Mouse (Mus musculus): ENCODE results near the gene Rnf39. TPM values are rescaled to one million over a fixed set of nuclear protein-coding genes. Genes with fewer than 3 reads are reported as not detected.

The Rnf39 gene
- total and polyA plus RNA-seq, 3 experiments = 0.18 TPM; not detected in 2

DNA sequence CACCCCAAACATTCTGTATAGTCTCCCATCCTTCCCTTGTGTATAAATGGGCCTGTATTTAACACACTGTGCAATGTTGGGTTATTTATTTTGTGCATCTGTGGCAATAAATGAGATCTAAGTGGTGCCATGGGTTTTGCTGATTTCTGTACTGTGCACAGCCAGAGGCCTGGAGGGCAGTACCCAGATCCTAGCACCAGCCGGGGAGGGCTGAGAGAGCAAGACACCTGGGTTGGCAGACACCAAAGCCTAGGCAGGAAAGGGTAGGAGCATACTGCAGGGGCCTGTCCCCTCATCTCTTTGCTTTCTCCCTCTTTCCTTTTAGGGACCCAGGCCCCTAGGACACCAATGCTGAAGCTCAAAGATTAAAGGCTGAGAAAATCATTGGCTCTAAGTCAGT lies 5.6 kb downstream of the Rnf39 start:
- Histone ChIP-seq H3K27ac (ENCODE audit: control insufficient read depth, low read depth, low read length) (no peak overlapping the region), H3K36me3 (ENCODE audit: control insufficient read depth in 1 of 2, insufficient read depth in 2 of 2, low read length in 2 of 2) (peaks cover 0 to 9% of the 10 kb centered on the region in 2 experiments; a peak in 2 of 4 replicates), H3K4me1 (ENCODE audit: control insufficient read depth in 1 of 2, insufficient read depth in 2 of 2, low read length in 2 of 2) (no peaks in the 10 kb centered on the region), H3K4me3 (ENCODE audit: control insufficient read depth in 1 of 2, insufficient read depth in 1 of 2, low read depth in 2 of 2, low read length in 2 of 2) (no peak overlapping the region), H3K9ac (ENCODE audit: control insufficient read depth, low read depth, low read length, poor library complexity, severe bottlenecking) (no peak overlapping the region), H3K79me2 (ENCODE audit: control insufficient read depth, insufficient read depth, low read length, poor library complexity) (peaks cover 15% of the 10 kb centered on the region), H3K9me3 (replicated peaks; ENCODE audit: insufficient read depth, low read length) (no peaks in the 10 kb centered on the region), H3K27me3 (ENCODE audit: control insufficient read depth in 1 of 2, insufficient read depth in 2 of 2, low read length in 2 of 2) (no peaks in the 10 kb centered on the region)
- DNase-seq (ENCODE audit: low read depth, low spot score) = no peak
- no peak for TF ChIP-seq MYC (IDR thresholded peaks at IDR 0.05; ENCODE audit: low read depth, low read length)
- TF ChIP-seq POLR2A (IDR thresholded peaks at IDR 0.05; ENCODE audit: control insufficient read depth in 1 of 2, insufficient read depth in 1 of 2, low read depth in 1 of 2, low read length in 2 of 2, poor library complexity in 1 of 2) = no peak
- TF ChIP-seq TAL1 (IDR thresholded peaks at IDR 0.05; ENCODE audit: low read length) = no peak
- no peak for TF ChIP-seq ZMIZ1 (IDR thresholded peaks at IDR 0.05; ENCODE audit: low read depth, low read length)
- TF ChIP-seq MXI1 (IDR thresholded peaks at IDR 0.05; ENCODE audit: low read depth, low read length) = no peak
- TF ChIP-seq MAZ (IDR thresholded peaks at IDR 0.05; ENCODE audit: low read depth, low read length) = no peak
- TF ChIP-seq RCOR1 (IDR thresholded peaks at IDR 0.05; ENCODE audit: low read depth, low read length) = no peak
- TF ChIP-seq KAT2A (conservative IDR thresholded peaks at IDR 0.05; ENCODE audit: low read depth, low read length) = no peak

DNA sequence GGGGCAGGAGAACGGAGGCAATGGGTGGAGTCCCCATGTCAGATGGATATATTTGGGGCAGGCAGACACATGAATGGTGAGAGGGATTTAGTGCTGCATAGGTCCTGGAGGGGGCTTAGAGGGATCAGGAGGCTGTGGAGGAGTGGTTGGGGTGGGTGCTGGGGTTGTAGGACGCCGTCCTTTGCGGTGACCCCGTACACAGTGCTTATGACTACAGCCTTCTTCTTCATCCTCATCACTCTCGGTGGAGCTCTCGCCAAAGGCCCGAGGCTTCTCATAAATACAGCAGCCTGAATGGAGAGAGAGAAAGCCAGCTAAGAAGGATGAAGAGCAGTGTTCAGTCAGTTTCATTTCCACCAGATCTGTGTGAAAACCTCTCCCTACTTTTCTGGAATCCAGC lies 6.5 kb downstream of the Rnf39 start:
- no peak overlapping the region for H3K27ac ChIP-seq (ENCODE audit: control insufficient read depth, low read depth, low read length)
- no peaks in the 10 kb centered on the region for H3K4me1 ChIP-seq (ENCODE audit: control insufficient read depth in 1 of 2, insufficient read depth in 2 of 2, low read length in 2 of 2)
- TF ChIP-seq MAX (IDR thresholded peaks at IDR 0.05; ENCODE audit: low read length) (no peak), MAZ (IDR thresholded peaks at IDR 0.05; ENCODE audit: low read depth, low read length) (no peak), E2F4 (IDR thresholded peaks at IDR 0.05; ENCODE audit: borderline replicate concordance, low read depth, low read length) (no peak), HCFC1 (IDR thresholded peaks at IDR 0.05; ENCODE audit: low read depth, low read length) (no peak), ZKSCAN1 (IDR thresholded peaks at IDR 0.05; ENCODE audit: low read depth, low read length) (no peak), POLR2AphosphoS5 (IDR thresholded peaks at IDR 0.05; ENCODE audit: borderline replicate concordance, low read depth, low read length) (no peak), ZMIZ1 (IDR thresholded peaks at IDR 0.05; ENCODE audit: low read depth, low read length) (no peak), MXI1 (IDR thresholded peaks at IDR 0.05; ENCODE audit: low read depth, low read length) (no peak), UBTF (IDR thresholded peaks at IDR 0.05; ENCODE audit: borderline replicate concordance, insufficient read depth, low read depth, low read length) (no peak), CTCF (IDR thresholded peaks at IDR 0.05 in 2 of 3, conservative IDR thresholded peaks at IDR 0.05 in 1 of 3; ENCODE audit: control insufficient read depth in 1 of 3, insufficient read depth in 1 of 3, low read depth in 2 of 3, low read length in 3 of 3, poor library complexity in 1 of 3, severe bottlenecking in 1 of 3) (no peak)
- H3K9ac ChIP-seq (ENCODE audit: control insufficient read depth, low read depth, low read length, poor library complexity, severe bottlenecking) = no peak overlapping the region
- peaks cover 0 to 9% of the 10 kb centered on the region in 2 experiments; a peak in 2 of 4 replicates for H3K36me3 ChIP-seq (ENCODE audit: control insufficient read depth in 1 of 2, insufficient read depth in 2 of 2, low read length in 2 of 2)
- no peak overlapping the region for H3K4me3 ChIP-seq (ENCODE audit: control insufficient read depth in 1 of 2, insufficient read depth in 1 of 2, low read depth in 2 of 2, low read length in 2 of 2)
- no peaks in the 10 kb centered on the region for H3K9me3 ChIP-seq (replicated peaks; ENCODE audit: insufficient read depth, low read length)
- DNase-seq (ENCODE audit: low read depth, low spot score) = no peak
- H3K27me3 ChIP-seq (ENCODE audit: control insufficient read depth in 1 of 2, insufficient read depth in 2 of 2, low read length in 2 of 2) = no peaks in the 10 kb centered on the region
- peaks cover 15% of the 10 kb centered on the region for H3K79me2 ChIP-seq (ENCODE audit: control insufficient read depth, insufficient read depth, low read length, poor library complexity)

All from MEL (cell line).